16 mouse cellular contexts compared by ENCODE assay signal in the genomic region with DNA sequence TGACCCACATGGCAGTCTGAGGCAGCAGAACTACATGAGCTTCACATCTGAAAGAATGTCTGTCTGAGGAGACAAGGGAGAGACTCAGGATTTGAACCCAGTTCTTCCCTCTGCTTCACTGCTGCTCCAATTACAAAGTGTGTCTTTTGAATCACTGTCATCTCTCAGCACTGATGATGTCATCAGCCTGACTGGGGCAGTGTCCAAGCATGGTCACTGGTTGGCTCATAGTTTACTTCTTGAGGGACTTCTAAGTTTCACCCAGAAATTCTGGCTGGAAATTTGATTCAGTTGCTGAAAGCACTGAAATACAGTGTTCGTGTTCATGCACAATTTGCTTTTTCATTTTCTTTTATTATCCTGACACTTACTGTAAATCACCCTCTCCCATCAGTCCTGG.
DNase-seq lines count a peak whose midpoint lies in the region; ATAC-seq and TF ChIP-seq lines count a peak whose summit lies in the region.
"Had no signal": no experiment of that assay in that cellular context is flagged by ENCODE, and none has a peak within 500 bp of the region (broad histone marks: within the 10 kb centered on the region; RNA-seq: fewer than 3 reads in every experiment).

No protein-coding gene starts in this region.

- H3K27ac ChIP-seq in kidney, embryonic 15.5 days: peak overlapping the region; percentile 1
- peak overlapping the region; percentile 72 for H3K27ac ChIP-seq in stomach, embryonic 14.5 days (ENCODE audit: low read length)
- no peak overlapping the region for H3K27ac ChIP-seq in stomach, postnatal 0 days (replicated peaks)
- peak overlapping the region; percentile 52 for H3K27ac ChIP-seq in stomach, embryonic 16.5 days (ENCODE audit: low read length)
- H3K27ac ChIP-seq: forebrain, embryonic 12.5 days; liver, embryonic 14.5 days; midbrain, embryonic 10.5 days; neural tube, embryonic 12.5 days had no signal

- WGBS in kidney, embryonic 15.5 days: 24% methylated on average over 1 of the region's 1 CpGs
- 32% methylated on average over 1 of the region's 1 CpGs for WGBS in stomach, embryonic 14.5 days
- 27% methylated on average over 1 of the region's 1 CpGs for WGBS in stomach, postnatal 0 days
- 36% methylated on average over 1 of the region's 1 CpGs for WGBS in stomach, embryonic 16.5 days

- no peak for DNase-seq in kidney, adult 18-20 months
- DNase-seq in stomach, postnatal 0 days (ENCODE audit: low spot score): no peak
- peak; percentile 58 for DNase-seq in gastrocnemius, postnatal 25 days
- no peak for DNase-seq in cerebellum, postnatal 36 days
- no peak for DNase-seq in cerebellum, postnatal 10 days
- DNase-seq: cerebellum, adult 11 months; thymus, adult 18-20 months had no signal

- H3K27me3 ChIP-seq in kidney, embryonic 15.5 days: no peaks in the 10 kb centered on the region
- H3K27me3 ChIP-seq in stomach, embryonic 14.5 days (ENCODE audit: control insufficient read depth, insufficient read depth, low read length): no peaks in the 10 kb centered on the region
- no peaks in the 10 kb centered on the region for H3K27me3 ChIP-seq in stomach, postnatal 0 days (ENCODE audit: control insufficient read depth, insufficient read depth, low read length)
- H3K27me3 ChIP-seq in stomach, embryonic 16.5 days (ENCODE audit: control insufficient read depth, insufficient read depth, low read length): no peaks in the 10 kb centered on the region
- H3K27me3 ChIP-seq: CH12.LX; forebrain, embryonic 12.5 days; neural tube, embryonic 12.5 days had no signal

- H3K9ac ChIP-seq in kidney, embryonic 15.5 days: no peak overlapping the region
- H3K9ac ChIP-seq in stomach, embryonic 14.5 days (replicated peaks; ENCODE audit: low read depth, low read length): no peak overlapping the region
- no peak overlapping the region for H3K9ac ChIP-seq in stomach, postnatal 0 days (ENCODE audit: low read length)
- H3K9ac ChIP-seq in stomach, embryonic 16.5 days (ENCODE audit: low read length): no peak overlapping the region
- H3K9ac ChIP-seq: forebrain, embryonic 12.5 days; liver, embryonic 14.5 days; neural tube, embryonic 12.5 days had no signal

- no peaks in the 10 kb centered on the region for H3K36me3 ChIP-seq in kidney, embryonic 15.5 days
- H3K36me3 ChIP-seq in stomach, embryonic 14.5 days (ENCODE audit: control insufficient read depth, insufficient read depth, low read length): no peaks in the 10 kb centered on the region
- no peaks in the 10 kb centered on the region for H3K36me3 ChIP-seq in stomach, postnatal 0 days (ENCODE audit: control insufficient read depth, insufficient read depth, low read length)
- no peaks in the 10 kb centered on the region for H3K36me3 ChIP-seq in stomach, embryonic 16.5 days (ENCODE audit: control insufficient read depth, insufficient read depth, low read length)
- H3K36me3 ChIP-seq: forebrain, embryonic 12.5 days; midbrain, embryonic 10.5 days; neural tube, embryonic 12.5 days had no signal

- no peak for ATAC-seq in kidney, embryonic 15.5 days (replicated peaks; ENCODE audit: low FRiP score)
- ATAC-seq in stomach, embryonic 14.5 days (ENCODE audit: insufficient number of reproducible peaks, insufficient read depth, low FRiP score, low read depth): no peak
- no peak for ATAC-seq in stomach, postnatal 0 days (ENCODE audit: low FRiP score, low TSS enrichment)
- ATAC-seq in stomach, embryonic 16.5 days (ENCODE audit: insufficient read depth, low FRiP score): no peak
- ATAC-seq: hindbrain, embryonic 16.5 days had no signal

- TF ChIP-seq CTCF in stomach, postnatal 0 days (IDR thresholded peaks at IDR 0.05; ENCODE audit: low read depth): no peak

- no peaks in the 10 kb centered on the region; the same call in 1 of the 2 replicates for H3K9me3 ChIP-seq in kidney, embryonic 15.5 days (replicated peaks)
- H3K9me3 ChIP-seq in stomach, embryonic 14.5 days (ENCODE audit: control insufficient read depth, low read depth, low read length): no peaks in the 10 kb centered on the region
- H3K9me3 ChIP-seq in stomach, postnatal 0 days (ENCODE audit: control insufficient read depth, low read length): no peaks in the 10 kb centered on the region
- H3K9me3 ChIP-seq in stomach, embryonic 16.5 days (replicated peaks; ENCODE audit: control insufficient read depth, low read length): no peaks in the 10 kb centered on the region
- H3K9me3 ChIP-seq: forebrain, embryonic 12.5 days; neural tube, embryonic 12.5 days had no signal

- no peak for TF ChIP-seq EP300 in stomach, postnatal 0 days (optimal IDR thresholded peaks at IDR 0.05)

- no peak overlapping the region for H3K4me2 ChIP-seq in kidney, embryonic 15.5 days
- no peak overlapping the region for H3K4me2 ChIP-seq in stomach, embryonic 14.5 days (replicated peaks; ENCODE audit: low read depth, low read length)
- H3K4me2 ChIP-seq in stomach, postnatal 0 days (replicated peaks; ENCODE audit: low read depth): no peak overlapping the region
- H3K4me2 ChIP-seq in stomach, embryonic 16.5 days (ENCODE audit: low read depth, low read length): no peak overlapping the region
- H3K4me2 ChIP-seq: forebrain, embryonic 12.5 days; neural tube, embryonic 12.5 days had no signal

- H3K4me1 ChIP-seq in kidney, embryonic 15.5 days: peaks cover 17% of the 10 kb centered on the region; the same call in 1 of the 2 replicates
- H3K4me1 ChIP-seq in stomach, embryonic 14.5 days (ENCODE audit: control insufficient read depth, insufficient read depth, low read length): peaks cover 12% of the 10 kb centered on the region; the same call in 1 of the 2 replicates
- H3K4me1 ChIP-seq in stomach, postnatal 0 days (replicated peaks; ENCODE audit: control insufficient read depth, insufficient read depth): no peaks in the 10 kb centered on the region
- peaks cover 6% of the 10 kb centered on the region; the same call in 1 of the 2 replicates for H3K4me1 ChIP-seq in stomach, embryonic 16.5 days (ENCODE audit: control insufficient read depth, insufficient read depth, low read length)
- H3K4me1 ChIP-seq: forebrain, embryonic 12.5 days; midbrain, embryonic 10.5 days; neural tube, embryonic 12.5 days had no signal

- no peak overlapping the region for H3K4me3 ChIP-seq in kidney, embryonic 15.5 days (replicated peaks)
- no peak overlapping the region for H3K4me3 ChIP-seq in stomach, embryonic 14.5 days (ENCODE audit: low read depth, low read length)
- no peak overlapping the region for H3K4me3 ChIP-seq in stomach, postnatal 0 days (ENCODE audit: low read depth, low read length)
- no peak overlapping the region for H3K4me3 ChIP-seq in stomach, embryonic 16.5 days (replicated peaks; ENCODE audit: low read length)
- H3K4me3 ChIP-seq: forebrain, embryonic 12.5 days; midbrain, embryonic 10.5 days; neural tube, embryonic 12.5 days had no signal
